Mouse (Mus musculus): ENCODE data around the gene Sox18. TPM values are rescaled to one million over a fixed set of nuclear protein-coding genes. Genes with fewer than 3 reads are reported as not detected.

The Sox18 gene
- polyA plus RNA-seq, 1 experiment, result 0.06 TPM

DNA sequence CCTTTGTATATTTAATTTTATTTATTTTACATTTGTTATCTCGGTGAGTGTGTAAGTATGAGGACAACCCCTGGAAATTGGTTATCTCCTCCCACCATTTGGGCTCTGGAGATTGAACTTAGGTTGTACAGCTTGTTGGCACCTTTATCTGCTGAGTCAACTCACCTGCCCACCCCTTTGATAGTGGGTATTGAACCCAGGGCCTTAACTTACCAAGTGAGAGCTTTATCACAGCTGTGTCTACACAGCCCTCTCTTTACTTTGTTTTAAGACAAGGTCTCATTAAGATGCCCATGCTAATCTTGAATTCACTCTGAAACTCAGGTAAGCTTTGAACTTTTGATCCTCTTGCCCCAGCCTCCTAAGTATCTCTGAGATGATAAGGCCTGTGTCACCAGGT lies 10.5 kb upstream of the Sox18 start:
- Histone ChIP-seq H3K4me3 (ENCODE audit: insufficient read depth, poor library complexity, severe bottlenecking) (no peak overlapping the region), H3K79me2 (ENCODE audit: control insufficient read depth, insufficient read depth) (no peaks in the 10 kb centered on the region), H3K79me3 (ENCODE audit: low read depth) (no peaks in the 10 kb centered on the region), H3K27me3 (ENCODE audit: control insufficient read depth, insufficient read depth, insufficient read length) (no peaks in the 10 kb centered on the region), H3ac (ENCODE audit: control insufficient read depth, insufficient read length, low read depth) (no peak overlapping the region), H3K36me3 (ENCODE audit: control insufficient read depth, insufficient read depth) (no peaks in the 10 kb centered on the region)
- no peak for TF ChIP-seq MAX (IDR thresholded peaks at IDR 0.05)
- TF ChIP-seq USF1 (IDR thresholded peaks at IDR 0.05; ENCODE audit: low read depth), result no peak
- no peak for TF ChIP-seq MYOG (IDR thresholded peaks at IDR 0.05; ENCODE audit: control insufficient read depth, extremely low read depth, insufficient read length)
- no peak for TF ChIP-seq CTCF (IDR thresholded peaks at IDR 0.05; ENCODE audit: control insufficient read depth, insufficient read depth, insufficient read length)
- TF ChIP-seq FOSL1 (IDR thresholded peaks at IDR 0.05; ENCODE audit: insufficient read depth, low read length, poor library complexity, severe bottlenecking), result no peak
- TF ChIP-seq MYOD1 (IDR thresholded peaks at IDR 0.05; ENCODE audit: control insufficient read depth, insufficient read length, low read depth), result no peak
- TF ChIP-seq CEBPB (IDR thresholded peaks at IDR 0.05; ENCODE audit: low read depth), result no peak

DNA sequence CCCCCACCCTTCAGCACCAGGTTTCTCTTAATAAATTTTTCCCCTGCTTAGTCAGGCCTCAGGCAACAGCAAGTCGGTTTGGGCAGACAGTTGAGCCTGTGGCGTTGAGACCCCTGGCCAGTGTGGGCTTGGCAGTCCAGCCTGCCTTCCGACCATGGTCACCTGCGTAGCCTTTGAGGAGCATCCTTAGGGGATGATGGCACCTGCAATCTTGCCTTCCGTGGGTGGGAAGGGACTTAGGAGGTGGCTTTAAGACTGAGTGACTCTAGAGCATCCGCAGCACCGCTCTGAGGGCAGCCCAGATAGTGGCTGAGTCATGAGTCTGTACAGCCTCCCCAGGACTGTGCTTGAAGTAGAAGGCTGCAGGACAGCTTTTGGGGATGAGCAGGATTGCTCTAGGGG lies 9.3 kb upstream of the Sox18 start:
- no peaks in the 10 kb centered on the region for H3K79me3 ChIP-seq (ENCODE audit: low read depth)
- TF ChIP-seq MYOG (IDR thresholded peaks at IDR 0.05; ENCODE audit: control insufficient read depth, extremely low read depth, insufficient read length), result no peak
- TF ChIP-seq MYOD1 (IDR thresholded peaks at IDR 0.05; ENCODE audit: control insufficient read depth, insufficient read length, low read depth), result no peak
- TF ChIP-seq FOSL1 (IDR thresholded peaks at IDR 0.05; ENCODE audit: insufficient read depth, low read length, poor library complexity, severe bottlenecking), result no peak
- no peak for TF ChIP-seq CEBPB (IDR thresholded peaks at IDR 0.05; ENCODE audit: low read depth)
- no peak for TF ChIP-seq USF1 (IDR thresholded peaks at IDR 0.05; ENCODE audit: low read depth)
- no peak for TF ChIP-seq CTCF (IDR thresholded peaks at IDR 0.05; ENCODE audit: control insufficient read depth, insufficient read depth, insufficient read length)
- TF ChIP-seq MAX (IDR thresholded peaks at IDR 0.05), result no peak
- peak overlapping the region; percentile 31 for H3K4me3 ChIP-seq (ENCODE audit: insufficient read depth, poor library complexity, severe bottlenecking)
- H3K36me3 ChIP-seq (ENCODE audit: control insufficient read depth, insufficient read depth), result no peaks in the 10 kb centered on the region
- no peaks in the 10 kb centered on the region for H3K79me2 ChIP-seq (ENCODE audit: control insufficient read depth, insufficient read depth)
- H3K27me3 ChIP-seq (ENCODE audit: control insufficient read depth, insufficient read depth, insufficient read length), result no peaks in the 10 kb centered on the region
- H3ac ChIP-seq (ENCODE audit: control insufficient read depth, insufficient read length, low read depth), result peak overlapping the region; percentile 93

DNA sequence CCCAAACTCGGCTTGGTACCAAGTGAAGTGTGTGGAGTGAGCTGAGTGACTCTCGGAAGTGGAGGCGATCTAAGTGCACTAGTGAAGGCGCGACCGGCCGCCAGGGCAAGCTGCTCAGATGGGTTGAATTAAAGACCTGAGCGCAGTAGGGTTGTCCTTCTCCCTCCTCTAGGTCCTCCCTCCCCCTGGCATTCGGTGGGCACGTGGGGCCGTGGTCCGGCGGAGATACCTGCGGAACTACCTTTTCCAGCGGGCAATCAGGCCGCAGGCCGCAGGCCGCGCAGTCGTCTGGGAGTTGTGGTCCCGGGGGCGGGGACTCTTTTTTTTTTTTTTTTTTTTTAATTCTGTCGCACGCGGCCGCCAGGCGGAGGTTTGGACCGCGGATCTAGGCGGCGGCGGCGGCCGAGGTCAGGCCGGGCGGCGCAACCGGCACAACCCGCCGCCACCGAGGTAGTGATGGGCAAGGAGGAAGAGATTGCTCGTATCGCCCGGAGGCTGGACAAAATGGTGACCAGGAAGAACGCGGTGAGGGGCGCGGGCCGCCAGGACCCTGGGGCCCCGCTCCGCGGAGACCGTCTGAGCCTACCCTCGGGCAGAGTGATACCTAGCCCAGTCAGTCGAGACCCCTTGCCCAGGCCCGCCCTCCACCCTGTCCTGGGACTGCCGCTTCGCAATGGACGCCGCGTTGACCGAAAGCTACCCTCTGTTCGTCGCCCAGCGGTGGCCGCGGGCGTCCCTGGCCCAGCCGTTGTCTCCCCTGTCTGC lies 8.7 kb upstream of the Sox18 start, which contains the start of gene Tcea2:
TSS of gene Tcea2 (plus strand) at position 360 of the 765 bp plus-strand sequence.
- H3K79me2 ChIP-seq (ENCODE audit: control insufficient read depth, insufficient read depth), result no peaks in the 10 kb centered on the region
- H3K27me3 ChIP-seq (ENCODE audit: control insufficient read depth, insufficient read depth, insufficient read length), result no peaks in the 10 kb centered on the region
- H3K36me3 ChIP-seq (ENCODE audit: control insufficient read depth, insufficient read depth), result no peaks in the 10 kb centered on the region

DNA sequence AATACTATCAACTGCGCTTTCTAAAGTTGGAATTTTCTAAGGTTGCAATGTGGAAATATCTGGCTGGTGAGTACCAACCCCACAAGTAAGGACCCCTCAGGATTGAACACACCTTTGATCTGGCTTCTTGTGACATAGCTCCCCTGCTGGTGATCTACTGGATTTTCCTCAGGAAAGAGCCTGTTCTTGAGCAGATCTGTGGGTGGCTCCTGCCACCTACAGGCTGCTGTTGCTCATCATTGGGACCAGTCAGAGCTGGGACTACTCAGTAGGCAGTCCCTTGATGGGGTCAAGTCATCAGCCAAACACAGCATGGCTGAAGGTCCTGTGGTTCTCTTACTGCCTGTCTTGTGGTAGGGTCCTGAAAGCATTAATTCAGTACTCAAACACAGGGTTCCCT lies 7.3 kb upstream of the Sox18 start:
- Histone ChIP-seq H3K79me3 (ENCODE audit: low read depth) (no peaks in the 10 kb centered on the region), H3ac (ENCODE audit: control insufficient read depth, insufficient read length, low read depth) (no peak overlapping the region), H3K27me3 (ENCODE audit: control insufficient read depth, insufficient read depth, insufficient read length) (no peaks in the 10 kb centered on the region), H3K4me3 (ENCODE audit: insufficient read depth, poor library complexity, severe bottlenecking) (no peak overlapping the region), H3K36me3 (ENCODE audit: control insufficient read depth, insufficient read depth) (no peaks in the 10 kb centered on the region), H3K79me2 (ENCODE audit: control insufficient read depth, insufficient read depth) (no peaks in the 10 kb centered on the region)
- TF ChIP-seq CTCF (IDR thresholded peaks at IDR 0.05; ENCODE audit: control insufficient read depth, insufficient read depth, insufficient read length) (peak; percentile 88), MYOD1 (IDR thresholded peaks at IDR 0.05; ENCODE audit: control insufficient read depth, insufficient read length, low read depth) (no peak), MAX (IDR thresholded peaks at IDR 0.05) (peak; percentile 27)

More for the DNA sequence above, 8.7 kb upstream of the Sox18 start, which contains the start of gene Tcea2:
- peak; percentile 51 for TF ChIP-seq MAX (IDR thresholded peaks at IDR 0.05)
- peak; percentile 24 for TF ChIP-seq USF1 (IDR thresholded peaks at IDR 0.05; ENCODE audit: low read depth)
- TF ChIP-seq MYOG (IDR thresholded peaks at IDR 0.05; ENCODE audit: control insufficient read depth, extremely low read depth, insufficient read length), result no peak
- Histone ChIP-seq H3ac (ENCODE audit: control insufficient read depth, insufficient read length, low read depth) (peak within 1 kb of the TSS; percentile 93), H3K4me3 (ENCODE audit: insufficient read depth, poor library complexity, severe bottlenecking) (peak within 1 kb of the TSS; percentile 31), H3K79me3 (ENCODE audit: low read depth) (no peaks in the 10 kb centered on the region)

DNA sequence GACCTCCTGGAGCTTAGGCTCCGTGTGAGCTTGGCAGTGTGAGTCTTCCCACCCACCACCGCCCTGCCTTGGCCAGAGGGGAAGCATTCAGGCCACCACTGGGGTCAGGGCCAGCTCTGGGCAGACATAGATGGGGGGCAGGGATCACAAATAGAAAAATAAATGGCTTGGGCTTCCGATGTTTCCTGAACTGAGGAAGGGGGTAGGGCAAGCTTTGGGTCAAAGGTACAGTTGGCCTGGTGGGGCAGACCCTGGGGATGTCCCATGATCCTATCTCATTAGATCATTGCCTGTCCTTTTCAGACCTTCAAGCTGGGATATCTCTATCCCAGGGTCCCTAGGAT lies 6.3 kb upstream of the Sox18 start:
- no peaks in the 10 kb centered on the region for H3K79me2 ChIP-seq (ENCODE audit: control insufficient read depth, insufficient read depth)
- no peaks in the 10 kb centered on the region for H3K36me3 ChIP-seq (ENCODE audit: control insufficient read depth, insufficient read depth)
- no peak overlapping the region for H3ac ChIP-seq (ENCODE audit: control insufficient read depth, insufficient read length, low read depth)
- no peak overlapping the region for H3K4me3 ChIP-seq (ENCODE audit: insufficient read depth, poor library complexity, severe bottlenecking)
- TF ChIP-seq USF1 (IDR thresholded peaks at IDR 0.05; ENCODE audit: low read depth) (no peak), FOSL1 (IDR thresholded peaks at IDR 0.05; ENCODE audit: insufficient read depth, low read length, poor library complexity, severe bottlenecking) (no peak), MYOD1 (IDR thresholded peaks at IDR 0.05; ENCODE audit: control insufficient read depth, insufficient read length, low read depth) (no peak), CEBPB (IDR thresholded peaks at IDR 0.05; ENCODE audit: low read depth) (no peak), CTCF (IDR thresholded peaks at IDR 0.05; ENCODE audit: control insufficient read depth, insufficient read depth, insufficient read length) (no peak), MAX (IDR thresholded peaks at IDR 0.05) (no peak), MYOG (IDR thresholded peaks at IDR 0.05; ENCODE audit: control insufficient read depth, extremely low read depth, insufficient read length) (no peak)
- H3K27me3 ChIP-seq (ENCODE audit: control insufficient read depth, insufficient read depth, insufficient read length), result peaks cover 3% of the 10 kb centered on the region
- no peaks in the 10 kb centered on the region for H3K79me3 ChIP-seq (ENCODE audit: low read depth)

Measured in C2C12 (cell line).